Mouse (Mus musculus): ENCODE results near the gene Arhgef12. TPM values are rescaled to one million over a fixed set of nuclear protein-coding genes. Genes with fewer than 3 reads are reported as not detected.

Arhgef12 gene
- 1 to 10 TPM; 2.0 to 2.8 TPM for total RNA-seq (2023)

GRCm38 (mm10) chr9:43107187-43107517, at the start of gene Arhgef12:
Arhgef12 (minus strand) TSS chr9:43107239.

GRCm38 (mm10) chr9:43116134-43116996, 9.3 kb upstream of the Arhgef12 start, which contains the start of gene Tmem136:
Tmem136 (minus strand) TSS chr9:43116570.

GRCm38 (mm10) chr9:42943781-42944535, 163.1 kb downstream of the Arhgef12 start, which contains the start of gene Grik4:
Grik4 (minus strand) TSS chr9:42944493.

Other genes starting within 250 kb of the Arhgef12 start
- gene Grik4, start 162.7 kb downstream of the Arhgef12 start, total RNA-seq (2023) = not detected
- not detected for gene Tmem136, start 9.3 kb upstream of the Arhgef12 start, total RNA-seq (2023)
- not detected for gene Pou2f3, start 103.1 kb upstream of the Arhgef12 start, total RNA-seq (2023)
- 1 to 10 TPM; 4.6 to 7.1 TPM for gene Oaf, start 132.7 kb upstream of the Arhgef12 start, total RNA-seq (2023)
- not detected for gene Trim29, start 203.6 kb upstream of the Arhgef12 start, total RNA-seq (2023)